Mouse (Mus musculus) MEL (cell line): Measurements from ENCODE around the gene Dmkn.

Source experiments
- BHLHE40 ChIP-seq: IDR thresholded peaks from 2 replicates; pipeline ENCODE4 v1.6.1; 2012; ENCODE audit warnings: low read depth, mild to moderate bottlenecking, inconsistent platforms, low read length, improper control_type of control experiment, borderline replicate concordance
- CTCF ChIP-seq, 3 experiments: IDR thresholded peaks in 2 of 3; conservative IDR thresholded peaks in 1 of 3; 2 replicates each; pipeline ENCODE4 v1.5.1; 2011 to 2012; ENCODE audit warnings: low read length in 3 of 3, low read depth in 2 of 3, mild to moderate bottlenecking in 2 of 3, improper control_type of control experiment in 1 of 3, inconsistent platforms in 1 of 3, mixed read lengths in 1 of 3, moderate library complexity in 1 of 3; ENCODE audit not compliant: control insufficient read depth in 1 of 3, insufficient read depth in 1 of 3, poor library complexity in 1 of 3, severe bottlenecking in 1 of 3
- E2F4 ChIP-seq: IDR thresholded peaks from 2 replicates; pipeline ENCODE4 v1.6.1; 2011; ENCODE audit warnings: low read depth, low read length, improper control_type of control experiment, borderline replicate concordance
- EP300 ChIP-seq, 2 experiments: IDR thresholded peaks; 2 replicates each; pipeline ENCODE4 v1.6.1; 2011; ENCODE audit warnings: improper control_type of control experiment in 2 of 2, low read length in 2 of 2, low read depth in 1 of 2, mild to moderate bottlenecking in 1 of 2
- HCFC1 ChIP-seq: IDR thresholded peaks from 2 replicates; pipeline ENCODE4 v1.6.1; 2012; ENCODE audit warnings: low read depth, mild to moderate bottlenecking, inconsistent platforms, low read length, improper control_type of control experiment, moderate library complexity
- KAT2A ChIP-seq: conservative IDR thresholded peaks from 2 replicates; pipeline ENCODE4 v1.6.1; 2012; ENCODE audit warnings: low read depth, low read length, improper control_type of control experiment, inconsistent platforms
- MAX ChIP-seq: IDR thresholded peaks from 2 replicates; pipeline ENCODE4 v1.6.1; 2011; ENCODE audit warnings: low read length, improper control_type of control experiment
- MXI1 ChIP-seq: IDR thresholded peaks from 2 replicates; pipeline ENCODE4 v1.6.1; 2011; ENCODE audit warnings: mild to moderate bottlenecking, low read depth, low read length, improper control_type of control experiment
- MYC ChIP-seq: IDR thresholded peaks from 2 replicates; pipeline ENCODE4 v1.6.1; 2011; ENCODE audit warnings: low read depth, mild to moderate bottlenecking, low read length, improper control_type of control experiment, moderate library complexity
- POLR2A ChIP-seq, 2 experiments: IDR thresholded peaks; 2 replicates each; pipeline ENCODE4 v1.6.1; 2011 to 2012; ENCODE audit warnings: low read length in 2 of 2, mild to moderate bottlenecking in 2 of 2, control low read depth in 1 of 2, improper control_type of control experiment in 1 of 2, low read depth in 1 of 2, moderate library complexity in 1 of 2; ENCODE audit not compliant: control insufficient read depth in 1 of 2, insufficient read depth in 1 of 2, poor library complexity in 1 of 2
- SIN3A ChIP-seq: IDR thresholded peaks from 2 replicates; pipeline ENCODE4 v1.6.1; 2012; ENCODE audit warnings: low read length, improper control_type of control experiment, inconsistent platforms
- TAL1 ChIP-seq: IDR thresholded peaks from 2 replicates; pipeline ENCODE4 v1.6.1; 2012; ENCODE audit warnings: mild to moderate bottlenecking, inconsistent platforms, low read length, moderate library complexity, mixed read lengths
- USF1 ChIP-seq: IDR thresholded peaks from 2 replicates; pipeline ENCODE4 v1.6.1; 2014; ENCODE audit warnings: low read depth, mild to moderate bottlenecking, inconsistent platforms, low read length, improper control_type of control experiment, moderate library complexity
- ZC3H11A ChIP-seq: IDR thresholded peaks from 2 replicates; pipeline ENCODE4 v1.6.1; 2012; ENCODE audit warnings: low read depth, mild to moderate bottlenecking, inconsistent platforms, low read length, improper control_type of control experiment

DNA sequence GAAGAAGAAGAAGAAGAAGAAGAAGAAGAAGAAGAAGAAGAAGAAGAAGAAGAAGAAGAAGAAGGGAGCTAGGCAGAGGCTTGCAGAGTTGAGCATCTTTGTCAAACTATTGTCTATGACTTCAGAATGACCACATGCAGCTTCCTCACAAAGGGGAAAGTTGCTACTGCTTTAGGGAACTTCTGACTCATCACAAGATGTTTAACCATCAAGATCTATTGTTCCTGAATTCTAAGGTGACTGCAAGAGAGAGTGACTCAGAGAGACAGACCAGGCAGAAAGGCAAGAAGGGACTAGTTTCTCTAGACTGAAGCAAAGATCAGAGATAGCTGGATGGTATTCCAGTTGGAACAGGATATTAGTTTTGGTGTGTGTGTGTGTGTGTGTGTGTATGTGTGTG lies 31.4 kb downstream of the Dmkn start:
- TF ChIP-seq USF1 (no peak), EP300 (IDR thresholded peaks at IDR 0.05; ENCODE audit: low read depth in 1 of 2, low read length in 2 of 2) (no peak), CTCF (IDR thresholded peaks at IDR 0.05 in 2 of 3, conservative IDR thresholded peaks at IDR 0.05 in 1 of 3; ENCODE audit: control insufficient read depth in 1 of 3, insufficient read depth in 1 of 3, low read depth in 2 of 3, low read length in 3 of 3, poor library complexity in 1 of 3, severe bottlenecking in 1 of 3) (no peak), ZC3H11A (no peak), MXI1 (no peak), TAL1 (no peak), SIN3A (no peak), POLR2A (IDR thresholded peaks at IDR 0.05; ENCODE audit: control insufficient read depth in 1 of 2, insufficient read depth in 1 of 2, low read depth in 1 of 2, low read length in 2 of 2, poor library complexity in 1 of 2) (no peak), KAT2A (no peak), HCFC1 (no peak), MAX (no peak), E2F4 (no peak), MYC (no peak), BHLHE40 (no peak)
